Mouse (Mus musculus) kidney, postnatal 4 days (tissue): ENCODE measurements around the gene Rora.
"Not testable (repeated sequence)": the region's sequence is repeated elsewhere in the genome, so short reads cannot be mapped to it uniquely, and the experiment has no call there.

ENCODE experiments used
- DNase-seq, 2 experiments: peaks; one replicate each; pipeline ENCODE4 v3.0.0; 2021; ENCODE audit warnings: mixed read lengths in 2 of 2

Rora gene

GRCm38 (mm10) chr9:69023314-69023713 is 369.7 kb downstream of the Rora start:
- DNase-seq: no peak

GRCm38 (mm10) chr9:69028177-69028576 is 374.6 kb downstream of the Rora start:
- DNase-seq: no peak

GRCm38 (mm10) chr9:69034301-69034871 is 380.8 kb downstream of the Rora start:
- no peak for DNase-seq

GRCm38 (mm10) chr9:69035456-69035855 is 381.9 kb downstream of the Rora start:
- no peak for DNase-seq

- no peak for DNase-seq
Observed at GRCm38 (mm10) chr9:69036296-69036695, 382.7 kb downstream of the Rora start.

GRCm38 (mm10) chr9:69043920-69044613 is 390.5 kb downstream of the Rora start:
- no peak for DNase-seq

GRCm38 (mm10) chr9:69044614-69045133 is 391.1 kb downstream of the Rora start:
- no peak for DNase-seq

- DNase-seq: no peak
Observed at GRCm38 (mm10) chr9:69045908-69046307, 392.3 kb downstream of the Rora start.

- DNase-seq: no peak
Observed at GRCm38 (mm10) chr9:69050856-69051255, 397.3 kb downstream of the Rora start.

- DNase-seq: no peak
Observed at GRCm38 (mm10) chr9:69051890-69052289, 398.3 kb downstream of the Rora start.

GRCm38 (mm10) chr9:69055302-69055701 is 401.7 kb downstream of the Rora start:
- DNase-seq: no peak

- peak in 1 of 2 experiments; percentile 34 for DNase-seq
Observed at GRCm38 (mm10) chr9:69071203-69071867, 417.7 kb downstream of the Rora start.

GRCm38 (mm10) chr9:69073271-69073670 is 419.7 kb downstream of the Rora start:
- no peak for DNase-seq

GRCm38 (mm10) chr9:69084086-69084719 is 430.6 kb downstream of the Rora start:
- DNase-seq: no peak

- DNase-seq: peak; percentile 66 to 78
Observed at GRCm38 (mm10) chr9:69084720-69085661, 431.4 kb downstream of the Rora start.

- DNase-seq: no peak
Observed at GRCm38 (mm10) chr9:69086844-69087243, 433.3 kb downstream of the Rora start.

- no peak for DNase-seq
Observed at GRCm38 (mm10) chr9:69087325-69087724, 433.7 kb downstream of the Rora start.

GRCm38 (mm10) chr9:69090749-69091270 is 437.2 kb downstream of the Rora start:
- no peak for DNase-seq

GRCm38 (mm10) chr9:69092119-69093013 is 438.8 kb downstream of the Rora start:
- DNase-seq: peak; percentile 90 to 91

GRCm38 (mm10) chr9:69100153-69100756 is 446.7 kb downstream of the Rora start:
- DNase-seq: not testable (repeated sequence)
